Mouse (Mus musculus) ES-Bruce4 (cell line): ENCODE data around the gene Runx2. TPM values are rescaled to one million over a fixed set of nuclear protein-coding genes. Genes with fewer than 3 reads are reported as not detected.

Experiments
- H3K27ac ChIP-seq: 2 replicates; pipeline ENCODE4 v1.5.1; 2012; ENCODE audit warnings: low read length, inconsistent platforms; ENCODE audit not compliant: insufficient read depth
- H3K27me3 ChIP-seq: 2 replicates; pipeline ENCODE4 v1.6.1; 2012; ENCODE audit warnings: mild to moderate bottlenecking, low read length, inconsistent platforms; ENCODE audit not compliant: control insufficient read depth, poor library complexity, insufficient read depth, severe bottlenecking
- H3K36me3 ChIP-seq: 2 replicates; pipeline ENCODE4 v1.6.1; 2012; ENCODE audit warnings: inconsistent platforms, mild to moderate bottlenecking, low read length, moderate library complexity; ENCODE audit not compliant: control insufficient read depth, poor library complexity, insufficient read depth, severe bottlenecking
- H3K4me1 ChIP-seq: one replicate; pipeline ENCODE4 v1.8.1; 2011; ENCODE audit warnings: low read length; ENCODE audit not compliant: control insufficient read depth, insufficient read depth
- H3K4me3 ChIP-seq: 2 replicates; pipeline ENCODE4 v1.5.1; 2011; ENCODE audit warnings: low read depth, mild to moderate bottlenecking, low read length
- H3K9ac ChIP-seq: 2 replicates; pipeline ENCODE4 v1.6.1; 2012; ENCODE audit warnings: low read depth, mild to moderate bottlenecking, inconsistent platforms; ENCODE audit not compliant: poor library complexity, severe bottlenecking
- H3K9me3 ChIP-seq: replicated peaks from 2 replicates; pipeline ENCODE4 v1.6.1; 2012; ENCODE audit warnings: mild to moderate bottlenecking, low read length, inconsistent platforms; ENCODE audit not compliant: control insufficient read depth, poor library complexity, insufficient read depth, severe bottlenecking
- CTCF ChIP-seq: IDR thresholded peaks from one replicate; pipeline ENCODE4 v1.8.1; 2011; ENCODE audit warnings: low read depth, low read length
- EP300 ChIP-seq: IDR thresholded peaks from 2 replicates; pipeline ENCODE4 v1.6.1; 2011; ENCODE audit warnings: low read depth, low read length; ENCODE audit not compliant: insufficient read depth
- POLR2A ChIP-seq: IDR thresholded peaks from one replicate; pipeline ENCODE4 v1.8.1; 2011; ENCODE audit warnings: low read length; ENCODE audit not compliant: insufficient read depth
- polyA plus RNA-seq: library from polyadenylated mRNA; stranded (reverse); fragments of >200 nt; gene quantifications from 2 replicates; pipeline ENCODE4 v1.2.4, GENCODE M21; 2011; ENCODE audit warnings: low read depth; ENCODE audit not compliant: missing spikeins, insufficient read depth, insufficient read length

The Runx2 gene
- polyA plus RNA-seq, 1 experiment: 0.39 TPM

GRCm38 (mm10) chr17:44792218-44792917 is 22.2 kb downstream of the Runx2 start:
- H3K36me3 ChIP-seq: no peaks in the 10 kb centered on the region
- H3K4me3 ChIP-seq: no peak overlapping the region
- H3K4me1 ChIP-seq: no peaks in the 10 kb centered on the region
- no peaks in the 10 kb centered on the region for H3K9me3 ChIP-seq
- H3K27me3 ChIP-seq: no peaks in the 10 kb centered on the region
- no peak overlapping the region for H3K27ac ChIP-seq
- H3K9ac ChIP-seq: no peak overlapping the region
- no peak for TF ChIP-seq CTCF
- TF ChIP-seq EP300: no peak
- TF ChIP-seq POLR2A: no peak

DNA sequence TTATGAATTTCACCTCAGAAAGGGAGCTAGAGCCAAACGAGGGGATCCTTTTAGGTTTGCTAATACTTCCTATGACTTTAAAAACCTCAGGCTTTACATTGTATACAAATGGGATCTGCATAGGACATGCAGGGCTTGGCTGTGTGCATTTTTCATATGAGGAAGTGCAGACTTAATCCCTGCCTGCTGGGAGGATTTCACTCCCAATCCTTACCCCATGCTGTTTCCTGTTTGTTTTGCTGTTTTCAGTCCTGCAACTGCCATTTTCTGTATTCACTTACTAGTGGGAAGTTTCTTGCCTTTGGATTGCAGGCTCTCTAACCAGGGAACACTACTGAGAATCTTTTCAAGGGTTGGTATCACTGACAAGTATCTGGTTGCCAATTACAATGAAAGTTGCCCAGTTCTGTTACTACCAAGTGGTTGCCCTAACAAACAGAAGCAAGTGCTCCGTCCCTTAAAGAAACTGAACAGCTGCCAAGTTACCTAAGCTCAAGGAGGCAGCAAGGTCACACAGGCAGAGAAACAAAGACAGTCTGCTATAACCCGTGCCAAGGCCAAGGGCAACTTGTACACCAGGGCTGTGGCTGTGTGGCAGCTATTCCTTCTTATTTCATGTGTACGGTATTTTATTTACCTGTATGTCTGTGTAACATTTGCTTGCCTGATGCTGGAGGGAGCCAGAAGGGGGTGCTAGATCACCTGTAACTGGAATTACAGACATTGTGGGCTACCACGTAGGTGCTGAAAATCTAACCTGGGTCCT is 25.4 kb downstream of the Runx2 start:
- no peaks in the 10 kb centered on the region for H3K9me3 ChIP-seq

GRCm38 (mm10) chr17:44783143-44783542 is 31.5 kb downstream of the Runx2 start:
- no peak overlapping the region for H3K27ac ChIP-seq
- no peak for TF ChIP-seq POLR2A
- no peak for TF ChIP-seq CTCF
- TF ChIP-seq EP300: no peak

More for the DNA sequence above, 25.4 kb downstream of the Runx2 start:
- peak; percentile 29 for TF ChIP-seq CTCF
- no peak for TF ChIP-seq EP300
- H3K4me1 ChIP-seq: no peaks in the 10 kb centered on the region
- no peak overlapping the region for H3K9ac ChIP-seq
- no peaks in the 10 kb centered on the region for H3K36me3 ChIP-seq
- H3K27me3 ChIP-seq: no peaks in the 10 kb centered on the region
- H3K27ac ChIP-seq: no peak overlapping the region
- no peak overlapping the region for H3K4me3 ChIP-seq

DNA sequence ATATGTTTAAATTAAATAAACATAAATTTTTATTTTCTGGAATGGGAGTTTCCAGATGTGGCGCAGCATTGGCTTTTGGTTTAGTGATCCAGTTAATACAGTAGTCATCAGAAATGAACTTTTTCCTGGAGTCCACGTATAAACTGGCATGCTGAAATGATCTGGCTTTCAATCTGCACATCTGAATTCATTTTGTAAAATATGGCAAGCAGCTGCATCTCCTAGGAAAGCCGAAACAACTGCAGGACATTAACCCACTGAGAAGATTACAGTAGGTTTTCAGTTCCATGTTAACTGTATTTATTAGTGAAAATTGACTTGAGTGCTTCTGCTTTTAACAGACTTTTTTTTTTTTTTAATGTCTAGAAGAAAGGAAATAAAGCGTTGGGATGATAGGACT is 32.2 kb downstream of the Runx2 start:
- no peaks in the 10 kb centered on the region for H3K27me3 ChIP-seq
- H3K4me1 ChIP-seq: no peaks in the 10 kb centered on the region
- H3K36me3 ChIP-seq: no peaks in the 10 kb centered on the region
- no peak for TF ChIP-seq CTCF
- no peak for TF ChIP-seq POLR2A
- TF ChIP-seq EP300: no peak
- H3K27ac ChIP-seq: no peak overlapping the region
- H3K9me3 ChIP-seq: no peaks in the 10 kb centered on the region
- no peak overlapping the region for H3K4me3 ChIP-seq
- H3K9ac ChIP-seq: no peak overlapping the region

More at GRCm38 (mm10) chr17:44783143-44783542, 31.5 kb downstream of the Runx2 start:
- Histone ChIP-seq H3K9ac (no peak overlapping the region), H3K4me1 (no peaks in the 10 kb centered on the region), H3K9me3 (no peaks in the 10 kb centered on the region), H3K36me3 (no peaks in the 10 kb centered on the region), H3K4me3 (no peak overlapping the region), H3K27me3 (no peaks in the 10 kb centered on the region)

DNA sequence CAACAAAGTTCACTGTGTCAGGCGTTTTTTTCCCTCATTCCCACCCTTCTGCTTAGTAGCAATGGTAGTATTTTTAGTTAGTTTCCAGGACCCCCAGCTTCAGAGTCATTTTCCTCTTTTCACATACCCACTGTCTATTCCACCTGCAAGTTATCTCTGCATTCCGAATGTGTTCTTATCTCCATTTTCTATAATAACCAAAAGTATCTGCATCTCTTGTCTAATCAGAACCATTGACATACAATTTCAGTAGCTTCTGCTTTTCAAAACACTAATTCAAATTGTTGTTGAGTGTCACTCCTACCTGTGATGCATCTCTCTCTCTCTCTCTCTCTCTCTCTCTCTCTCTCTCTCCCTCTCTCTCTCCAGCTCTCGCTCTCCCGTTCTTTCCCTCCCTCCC is 34.2 kb downstream of the Runx2 start:
- H3K4me3 ChIP-seq: no peak overlapping the region
- no peaks in the 10 kb centered on the region for H3K27me3 ChIP-seq
- no peak overlapping the region for H3K27ac ChIP-seq
- H3K4me1 ChIP-seq: no peaks in the 10 kb centered on the region
- no peaks in the 10 kb centered on the region for H3K9me3 ChIP-seq
- H3K36me3 ChIP-seq: no peaks in the 10 kb centered on the region
- H3K9ac ChIP-seq: no peak overlapping the region
- TF ChIP-seq CTCF (no peak), POLR2A (no peak), EP300 (no peak)

DNA sequence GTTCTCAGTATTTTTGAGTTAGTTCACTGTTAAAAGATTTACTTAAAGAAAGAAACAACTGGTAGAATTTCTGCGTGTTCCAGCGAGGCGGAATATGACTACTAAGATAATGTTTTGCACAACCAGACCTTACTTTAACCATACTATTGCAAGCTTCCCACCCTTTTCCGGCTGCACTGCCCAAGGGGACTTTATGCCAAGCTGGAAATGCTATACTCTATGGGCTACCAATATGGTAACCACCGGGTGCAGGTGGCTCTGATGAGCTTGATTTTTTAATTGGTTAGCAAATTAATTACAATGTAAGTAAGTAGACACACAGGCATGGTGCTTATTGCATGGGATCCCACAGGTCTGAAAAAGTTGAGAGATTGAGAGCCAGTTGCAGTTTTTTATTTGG is 36.5 kb downstream of the Runx2 start:
- Histone ChIP-seq H3K4me3 (no peak overlapping the region), H3K9me3 (no peaks in the 10 kb centered on the region), H3K27ac (no peak overlapping the region), H3K27me3 (no peaks in the 10 kb centered on the region), H3K4me1 (peaks cover 3% of the 10 kb centered on the region), H3K36me3 (no peaks in the 10 kb centered on the region), H3K9ac (peak overlapping the region; percentile 84; the same call in 1 of the 2 replicates)
- no peak for TF ChIP-seq EP300
- no peak for TF ChIP-seq CTCF
- TF ChIP-seq POLR2A: no peak
